Mouse (Mus musculus) stomach, embryonic 14.5 days (tissue): ENCODE measurements around the gene Eras. TPM values are rescaled to one million over a fixed set of nuclear protein-coding genes. Genes with fewer than 3 reads are reported as not detected.
A peak's percentile ranks its signal among the peaks of the same experiment; 100 is the strongest.

Experiments
- ATAC-seq: fragments of 200-750 bp; cut with Nextera tagmentation; 2 replicates; pipeline ENCODE4 v1.8.0; 2017; ENCODE audit warnings: low read depth, moderate TSS enrichment; ENCODE audit not compliant: insufficient number of reproducible peaks, insufficient read depth, low FRiP score
- H3K27ac ChIP-seq: fragments of 300-500 bp; sonication (generic); 2 replicates; pipeline ENCODE4 v1.5.1; 2014; ENCODE audit warnings: mild to moderate bottlenecking, low read length, moderate library complexity, mixed read lengths
- H3K27me3 ChIP-seq: fragments of 300-500 bp; sonication (generic); 2 replicates; pipeline ENCODE4 v1.6.1; 2014; ENCODE audit warnings: low read length, control low read depth, mixed read lengths; ENCODE audit not compliant: control insufficient read depth, insufficient read depth
- H3K36me3 ChIP-seq: fragments of 300-500 bp; sonication (generic); 2 replicates; pipeline ENCODE4 v1.6.1; 2014; ENCODE audit warnings: mild to moderate bottlenecking, control low read depth, low read length, moderate library complexity, mixed read lengths; ENCODE audit not compliant: control insufficient read depth, insufficient read depth
- H3K4me1 ChIP-seq: fragments of 300-500 bp; sonication (generic); 2 replicates; pipeline ENCODE4 v1.6.1; 2014; ENCODE audit warnings: low read length, control low read depth, mixed read lengths; ENCODE audit not compliant: control insufficient read depth, insufficient read depth
- H3K4me2 ChIP-seq: fragments of 300-500 bp; sonication (generic); replicated peaks from 2 replicates; pipeline ENCODE4 v1.6.1; 2014; ENCODE audit warnings: low read depth, low read length, control low read depth
- H3K4me3 ChIP-seq: fragments of 300-500 bp; sonication (generic); 2 replicates; pipeline ENCODE4 v1.5.1; 2014; ENCODE audit warnings: low read depth, low read length, control low read depth
- H3K9ac ChIP-seq: fragments of 300-500 bp; sonication (generic); replicated peaks from 2 replicates; pipeline ENCODE4 v1.6.1; 2014; ENCODE audit warnings: low read depth, mild to moderate bottlenecking, control low read depth, low read length, moderate library complexity, mixed read lengths
- H3K9me3 ChIP-seq: fragments of 300-500 bp; sonication (generic); 2 replicates; pipeline ENCODE4 v1.6.1; 2016; ENCODE audit warnings: low read depth, low read length, control low read depth; ENCODE audit not compliant: control insufficient read depth
- WGBS: fragments of 180-500 bp; shearing (Covaris S2); extraction: QIAGEN DNeasy Blood & Tissue Kit; methylation state at CpG from one replicate; pipeline ENCODE4 v1.1.7; 2014; 5-methylcytosine and 5-hydroxymethylcytosine counted together
- polyA plus RNA-seq: library from polyadenylated mRNA; unstranded; fragments of >200 nt; fragmentation: Nextera tagmentation; extraction: Ambion mirVana; gene quantifications from 2 replicates; pipeline ENCODE4 v1.2.1, GENCODE M21; 2014

The Eras gene
- polyA plus RNA-seq, 1 experiment from 2014 or later, result not detected

DNA sequence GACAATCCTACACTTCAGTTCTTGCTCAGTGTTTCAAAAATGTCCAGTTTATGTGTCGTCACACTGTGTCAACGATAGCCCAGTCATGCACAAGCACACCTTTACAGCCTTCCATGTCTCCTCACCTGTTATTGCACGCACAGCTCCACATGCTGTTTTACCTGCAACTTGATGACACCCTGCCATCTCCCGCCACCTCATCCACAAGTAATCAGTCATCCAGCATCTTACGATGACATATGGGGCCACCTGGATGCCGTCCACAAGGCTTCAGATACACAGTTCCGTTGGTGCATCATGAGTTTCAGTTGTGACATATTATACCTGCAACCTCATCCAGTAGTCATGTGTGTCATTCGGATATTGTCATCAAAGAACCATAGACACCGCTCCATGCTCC is 30.5 kb upstream of the Eras start:
- H3K4me2 ChIP-seq, result no peak overlapping the region
- H3K4me1 ChIP-seq, result no peaks in the 10 kb centered on the region
- ATAC-seq, result no peak
- no peaks in the 10 kb centered on the region for H3K9me3 ChIP-seq
- no peaks in the 10 kb centered on the region for H3K36me3 ChIP-seq
- 89% methylated on average over 9 of the region's 9 CpGs for WGBS
- H3K27ac ChIP-seq, result no peak overlapping the region
- H3K9ac ChIP-seq, result no peak overlapping the region
- no peaks in the 10 kb centered on the region for H3K27me3 ChIP-seq
- no peak overlapping the region for H3K4me3 ChIP-seq

- no peak overlapping the region for H3K4me2 ChIP-seq
- H3K9me3 ChIP-seq, result no peaks in the 10 kb centered on the region
- WGBS, result 85% methylated on average over 7 of the region's 7 CpGs
- no peak overlapping the region for H3K27ac ChIP-seq
- H3K27me3 ChIP-seq, result no peaks in the 10 kb centered on the region
- no peak overlapping the region for H3K9ac ChIP-seq
- no peak overlapping the region for H3K4me3 ChIP-seq
- ATAC-seq, result no peak
- H3K36me3 ChIP-seq, result no peaks in the 10 kb centered on the region
- H3K4me1 ChIP-seq, result no peaks in the 10 kb centered on the region
These were observed 21.7 kb upstream of the Eras start for GRCm38 (mm10) chrX:7950091-7950490.

- Histone ChIP-seq H3K4me2 (peak overlapping the region; percentile 33), H3K4me1 (no peaks in the 10 kb centered on the region), H3K9me3 (no peaks in the 10 kb centered on the region), H3K27ac (no peak overlapping the region), H3K9ac (peak overlapping the region; percentile 25; the same call in 1 of the 2 replicates), H3K27me3 (no peaks in the 10 kb centered on the region), H3K4me3 (peak overlapping the region; percentile 39), H3K36me3 (no peaks in the 10 kb centered on the region)
- ATAC-seq, result peak; percentile 98
- 15% methylated on average over 38 of the region's 38 CpGs for WGBS
These were observed 19.6 kb upstream of the Eras start for GRCm38 (mm10) chrX:7947900-7948492.

GRCm38 (mm10) chrX:7947108-7947899 is 18.9 kb upstream of the Eras start, which contains the start of gene Hdac6:
Gene Hdac6, minus strand, starts transcription at chrX:7947889.
- 16% methylated on average over 36 of the region's 37 CpGs for WGBS
- H3K4me3 ChIP-seq, result peak within 1 kb of the TSS; percentile 39
- H3K27me3 ChIP-seq, result no peaks in the 10 kb centered on the region
- H3K4me1 ChIP-seq, result no peaks in the 10 kb centered on the region
- H3K27ac ChIP-seq, result no peak within 1 kb of the TSS
- peak; percentile 24; the same call in 1 of the 2 replicates for ATAC-seq
- H3K36me3 ChIP-seq, result no peaks in the 10 kb centered on the region
- peak within 1 kb of the TSS; percentile 30; the same call in 1 of the 2 replicates for H3K9ac ChIP-seq
- H3K4me2 ChIP-seq, result peak within 1 kb of the TSS; percentile 48
- H3K9me3 ChIP-seq, result no peaks in the 10 kb centered on the region

DNA sequence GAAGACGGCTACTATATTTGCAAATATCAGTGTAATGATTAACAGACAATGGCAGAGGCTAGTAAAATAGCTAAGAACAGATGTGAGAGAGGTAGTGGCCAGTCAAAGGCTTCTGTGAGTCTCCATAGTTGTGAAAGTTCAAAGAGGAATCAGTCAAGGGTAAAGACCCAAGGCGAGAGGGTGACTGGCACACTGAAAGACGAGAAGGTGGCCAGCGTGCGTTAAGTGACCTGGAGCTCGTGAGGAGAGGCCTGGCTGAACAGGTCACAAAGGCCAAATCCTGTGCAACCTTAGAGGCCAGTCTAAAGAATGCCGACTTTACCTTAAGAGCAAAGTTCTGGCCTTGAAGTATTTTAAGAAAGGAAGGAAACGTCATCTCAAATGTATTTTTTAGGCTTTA is 17.2 kb upstream of the Eras start:
- Histone ChIP-seq H3K27ac (no peak overlapping the region), H3K4me2 (no peak overlapping the region), H3K9ac (no peak overlapping the region), H3K36me3 (peaks cover 6% of the 10 kb centered on the region; the same call in 1 of the 2 replicates), H3K27me3 (no peaks in the 10 kb centered on the region), H3K4me1 (no peaks in the 10 kb centered on the region), H3K4me3 (no peak overlapping the region), H3K9me3 (no peaks in the 10 kb centered on the region)
- WGBS, result 69% methylated on average over 8 of the region's 8 CpGs
- no peak for ATAC-seq

GRCm38 (mm10) chrX:7937667-7938066 is 9.3 kb upstream of the Eras start:
- Histone ChIP-seq H3K9ac (no peak overlapping the region), H3K4me2 (no peak overlapping the region), H3K36me3 (peaks cover 6% of the 10 kb centered on the region; the same call in 1 of the 2 replicates), H3K27me3 (no peaks in the 10 kb centered on the region), H3K9me3 (no peaks in the 10 kb centered on the region), H3K27ac (no peak overlapping the region), H3K4me3 (no peak overlapping the region), H3K4me1 (no peaks in the 10 kb centered on the region)
- ATAC-seq, result no peak
- 93% methylated on average over 6 of the region's 6 CpGs for WGBS

- Histone ChIP-seq H3K4me2 (no peak overlapping the region), H3K4me3 (no peak overlapping the region), H3K27ac (no peak overlapping the region), H3K9ac (no peak overlapping the region), H3K4me1 (no peaks in the 10 kb centered on the region), H3K36me3 (peaks cover 2% of the 10 kb centered on the region; the same call in 1 of the 2 replicates), H3K27me3 (no peaks in the 10 kb centered on the region), H3K9me3 (no peaks in the 10 kb centered on the region)
- 56% methylated on average over 11 of the region's 11 CpGs for WGBS
- no peak for ATAC-seq
These were observed 8.5 kb upstream of the Eras start for GRCm38 (mm10) chrX:7936874-7937273.

DNA sequence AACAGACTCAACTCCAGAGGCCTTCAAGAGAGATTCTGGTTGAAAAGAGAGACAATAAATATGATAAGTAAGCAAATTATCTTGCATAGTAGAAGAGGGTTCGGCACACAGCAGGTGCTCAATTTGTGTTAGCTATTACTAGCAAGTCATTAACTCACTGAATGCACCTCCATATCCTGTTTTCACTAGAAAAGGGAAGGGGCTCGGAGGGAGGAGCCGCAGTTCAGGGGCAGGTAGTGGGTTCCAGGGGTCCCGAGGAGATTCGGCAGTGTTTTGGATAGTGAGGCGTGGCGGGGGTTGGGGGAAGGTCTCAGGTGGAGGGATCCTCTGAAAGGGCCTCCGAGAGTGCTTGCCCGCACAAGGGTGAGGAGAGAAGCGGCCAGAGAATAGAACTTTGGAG is 1.3 kb downstream of the Eras start:
- H3K4me2 ChIP-seq, result no peak overlapping the region
- no peak overlapping the region for H3K4me3 ChIP-seq
- ATAC-seq, result no peak
- H3K27me3 ChIP-seq, result peaks cover 7% of the 10 kb centered on the region; the same call in 1 of the 2 replicates
- H3K36me3 ChIP-seq, result no peaks in the 10 kb centered on the region; the same call in 1 of the 2 replicates
- peaks cover 3% of the 10 kb centered on the region; the same call in 1 of the 2 replicates for H3K9me3 ChIP-seq
- WGBS, result 30% methylated on average over 10 of the region's 10 CpGs
- H3K4me1 ChIP-seq, result no peaks in the 10 kb centered on the region
- no peak overlapping the region for H3K27ac ChIP-seq
- H3K9ac ChIP-seq, result no peak overlapping the region
